Mouse (Mus musculus): ENCODE data around the gene Atf5. TPM values are rescaled to one million over a fixed set of nuclear protein-coding genes. Genes with fewer than 3 reads are reported as not detected.

Gene Atf5
- polyA plus RNA-seq (2016; fragmentation: Nextera tagmentation; extraction: Ambion mirVana), result 3.7 and 4.1 TPM in 2 replicates

DNA sequence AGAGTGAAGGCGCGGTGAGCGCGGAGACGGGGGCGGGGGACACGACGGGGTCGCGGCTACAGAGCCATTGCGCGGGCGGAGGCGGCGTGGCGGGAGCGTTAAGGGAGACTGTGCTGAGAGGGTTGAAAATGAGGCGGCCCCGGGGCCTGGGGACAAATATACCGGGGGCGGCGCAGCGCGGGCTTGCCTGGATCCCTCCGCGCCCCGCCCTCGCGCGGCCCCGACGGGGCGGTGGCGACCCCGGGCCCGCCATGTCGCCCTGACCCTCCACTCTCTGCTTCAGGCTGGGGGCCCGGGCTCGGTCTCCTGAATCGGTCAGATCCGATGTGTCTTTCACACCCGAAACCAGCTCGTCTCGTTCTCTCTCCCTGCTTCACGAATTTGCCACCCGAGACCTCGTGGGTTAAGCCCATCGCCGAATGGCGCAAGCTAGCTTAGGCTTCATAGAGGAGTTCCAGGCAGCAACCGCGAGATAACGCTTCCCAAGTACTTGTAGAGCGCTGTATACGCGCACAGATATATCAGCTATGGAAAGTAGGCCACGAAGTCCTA lies at the start of gene Atf5:
Gene Atf5 (minus strand): TSS at position 189 of the 552 bp plus-strand sequence.
- peak; percentile 6 for ATAC-seq (ENCODE audit: insufficient number of reproducible peaks, insufficient read depth, low FRiP score, low TSS enrichment, low read depth)
- H3K27me3 ChIP-seq, result no peaks in the 10 kb centered on the region
- peak within 1 kb of the TSS; percentile 87 for H3K4me2 ChIP-seq
- under 1% methylated on average over 57 of the region's 57 CpGs for WGBS
- peak within 1 kb of the TSS; percentile 90 for H3K9ac ChIP-seq (replicated peaks)
- peak within 1 kb of the TSS; percentile 72 for H3K4me3 ChIP-seq (replicated peaks)
- peaks cover 41% of the 10 kb centered on the region for H3K4me1 ChIP-seq (replicated peaks)
- H3K36me3 ChIP-seq, result peaks cover 36% of the 10 kb centered on the region
- H3K9me3 ChIP-seq, result no peaks in the 10 kb centered on the region
- peak within 1 kb of the TSS; percentile 97 for H3K27ac ChIP-seq

DNA sequence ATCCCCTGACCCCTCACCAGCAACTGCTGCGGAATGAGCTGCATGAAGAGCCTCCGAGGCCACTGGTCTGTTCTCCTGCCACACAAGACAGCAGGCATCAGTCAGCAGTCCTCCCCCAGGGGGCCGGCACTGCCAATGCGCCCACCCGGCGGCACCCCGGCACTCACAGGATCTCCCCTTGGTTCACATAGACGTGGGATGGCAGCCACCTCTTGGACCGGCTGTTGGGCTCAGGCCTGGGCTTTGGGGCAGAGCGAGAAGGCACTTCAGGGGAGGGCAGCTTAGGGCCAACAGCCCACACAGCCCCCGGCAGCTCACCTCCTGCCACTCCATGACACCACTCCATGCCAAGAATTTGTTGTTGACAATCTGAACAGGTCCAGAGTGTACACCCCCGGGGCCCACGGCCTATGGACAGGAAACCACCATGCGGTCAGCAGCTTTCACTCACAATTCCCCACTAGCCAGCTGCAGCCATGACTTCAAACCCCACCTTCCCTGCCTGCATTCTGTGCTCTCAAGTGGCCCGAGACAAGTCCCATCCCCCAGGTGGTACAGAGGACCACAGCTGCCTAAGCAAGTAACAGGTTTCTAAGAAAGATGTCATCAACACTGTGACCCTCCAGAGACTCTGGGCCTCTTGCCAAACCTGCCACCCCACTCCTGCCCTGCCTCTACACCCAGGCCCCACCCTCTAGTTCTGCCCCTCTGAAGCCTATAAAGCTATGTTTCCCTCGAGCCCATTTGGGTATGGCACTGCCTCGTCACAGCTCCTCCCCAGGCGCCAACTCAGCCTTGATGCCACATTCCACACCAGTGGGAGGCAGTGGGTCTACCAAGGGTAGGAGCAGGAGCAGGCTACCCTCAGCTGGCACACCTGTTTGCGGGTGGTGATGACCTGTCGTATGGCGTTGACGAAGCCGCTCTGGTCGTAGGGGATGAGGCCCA lies 48.4 kb upstream of the Atf5 start:
- peaks cover 70% of the 10 kb centered on the region for H3K36me3 ChIP-seq
- H3K4me3 ChIP-seq (replicated peaks), result no peak overlapping the region
- no peaks in the 10 kb centered on the region for H3K9me3 ChIP-seq
- peaks cover 41% of the 10 kb centered on the region for H3K4me1 ChIP-seq (replicated peaks)
- no peak for ATAC-seq (ENCODE audit: insufficient number of reproducible peaks, insufficient read depth, low FRiP score, low TSS enrichment, low read depth)
- H3K27me3 ChIP-seq, result no peaks in the 10 kb centered on the region
- 0 out of 2 replicates have a peak overlapping the region, but pooled peaks have one; percentile 12 for H3K27ac ChIP-seq
- H3K4me2 ChIP-seq, result no peak overlapping the region
- 85% methylated on average over 24 of the region's 24 CpGs for WGBS
- no peak overlapping the region for H3K9ac ChIP-seq (replicated peaks)

DNA sequence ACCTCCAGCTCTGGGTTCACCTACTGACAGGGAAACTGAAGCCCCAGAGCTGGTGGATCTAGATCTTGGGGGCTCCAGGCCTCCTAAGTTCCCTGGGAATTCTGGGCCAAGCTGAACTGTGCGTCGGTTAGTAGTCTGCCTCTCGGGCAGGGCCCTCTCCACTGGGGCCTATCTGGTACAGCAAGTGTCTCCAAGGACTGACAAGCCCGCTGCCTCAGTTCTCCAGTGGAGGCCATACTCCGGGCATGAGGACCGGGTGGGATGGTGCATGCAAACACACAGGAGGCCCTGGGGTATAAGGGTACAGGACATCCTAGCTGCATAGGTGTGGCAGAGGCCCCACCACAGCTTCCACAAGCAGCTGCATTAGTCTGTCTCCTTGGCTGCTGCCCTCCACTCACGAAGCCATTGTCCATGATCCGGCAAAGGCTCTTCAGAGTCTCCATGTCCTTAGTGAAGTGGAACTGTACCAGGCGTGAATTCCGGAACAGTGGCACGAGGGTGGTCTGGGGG lies 47.6 kb upstream of the Atf5 start:
- Histone ChIP-seq H3K4me3 (replicated peaks) (no peak overlapping the region), H3K9me3 (no peaks in the 10 kb centered on the region), H3K4me1 (replicated peaks) (peaks cover 41% of the 10 kb centered on the region), H3K9ac (replicated peaks) (no peak overlapping the region; the same call in 1 of the 2 replicates), H3K27ac (no peak overlapping the region), H3K4me2 (no peak overlapping the region), H3K36me3 (peaks cover 75% of the 10 kb centered on the region), H3K27me3 (no peaks in the 10 kb centered on the region)
- WGBS, result 88% methylated on average over 11 of the region's 11 CpGs
- no peak for ATAC-seq (ENCODE audit: insufficient number of reproducible peaks, insufficient read depth, low FRiP score, low TSS enrichment, low read depth)

DNA sequence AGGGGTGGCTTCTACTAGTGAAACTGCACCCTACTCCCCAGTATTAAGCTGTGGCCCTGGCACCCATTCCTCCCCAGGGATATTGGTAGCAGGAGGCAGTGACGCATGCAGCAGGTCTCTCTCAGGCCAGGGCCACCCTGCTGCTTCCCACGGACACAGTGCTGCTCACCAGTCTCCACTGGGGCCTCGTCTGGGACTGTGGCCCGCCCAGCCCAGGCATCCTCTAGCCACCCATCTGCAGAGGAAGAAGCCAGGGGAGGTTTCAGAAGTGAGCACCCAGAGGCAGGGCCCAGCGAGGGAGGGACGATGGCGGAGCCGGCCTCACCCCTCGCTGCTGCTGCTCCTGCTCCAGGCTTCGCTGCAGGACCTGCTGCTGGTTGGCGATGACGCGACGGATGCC lies 46.8 kb upstream of the Atf5 start:
- no peaks in the 10 kb centered on the region for H3K9me3 ChIP-seq
- no peak overlapping the region for H3K9ac ChIP-seq (replicated peaks)
- no peaks in the 10 kb centered on the region for H3K27me3 ChIP-seq
- WGBS, result 88% methylated on average over 14 of the region's 14 CpGs
- no peak overlapping the region for H3K4me2 ChIP-seq
- H3K36me3 ChIP-seq, result peaks cover 77% of the 10 kb centered on the region
- peaks cover 43% of the 10 kb centered on the region for H3K4me1 ChIP-seq (replicated peaks)
- no peak overlapping the region for H3K27ac ChIP-seq
- ATAC-seq (ENCODE audit: insufficient number of reproducible peaks, insufficient read depth, low FRiP score, low TSS enrichment, low read depth), result no peak
- no peak overlapping the region for H3K4me3 ChIP-seq (replicated peaks)

DNA sequence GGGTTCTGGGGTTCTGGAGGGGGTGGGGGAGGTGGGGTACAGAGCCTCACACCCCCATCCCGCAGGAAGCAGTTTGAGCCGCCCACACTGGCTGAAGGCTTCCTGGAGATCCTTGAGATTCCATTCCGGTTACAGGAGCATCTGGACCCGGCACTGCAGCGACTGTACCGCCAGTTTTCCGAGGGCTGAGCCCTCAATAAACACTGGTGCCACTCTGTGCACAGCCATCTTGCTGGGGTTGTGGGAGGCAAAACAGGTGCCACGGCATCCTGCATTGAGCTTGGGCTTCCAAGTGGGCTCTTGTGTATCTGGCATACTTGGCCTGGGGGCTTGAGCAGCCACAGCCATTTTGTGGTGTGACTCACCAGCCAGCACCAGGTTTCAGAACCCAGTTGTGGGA lies 46.0 kb upstream of the Atf5 start:
- H3K9ac ChIP-seq (replicated peaks), result no peak overlapping the region
- H3K4me2 ChIP-seq, result no peak overlapping the region
- no peak for ATAC-seq (ENCODE audit: insufficient number of reproducible peaks, insufficient read depth, low FRiP score, low TSS enrichment, low read depth)
- no peak overlapping the region for H3K27ac ChIP-seq
- H3K9me3 ChIP-seq, result no peaks in the 10 kb centered on the region
- 89% methylated on average over 8 of the region's 8 CpGs for WGBS
- H3K36me3 ChIP-seq, result peaks cover 76% of the 10 kb centered on the region
- H3K4me3 ChIP-seq (replicated peaks), result no peak overlapping the region
- peaks cover 43% of the 10 kb centered on the region for H3K4me1 ChIP-seq (replicated peaks)
- H3K27me3 ChIP-seq, result no peaks in the 10 kb centered on the region

DNA sequence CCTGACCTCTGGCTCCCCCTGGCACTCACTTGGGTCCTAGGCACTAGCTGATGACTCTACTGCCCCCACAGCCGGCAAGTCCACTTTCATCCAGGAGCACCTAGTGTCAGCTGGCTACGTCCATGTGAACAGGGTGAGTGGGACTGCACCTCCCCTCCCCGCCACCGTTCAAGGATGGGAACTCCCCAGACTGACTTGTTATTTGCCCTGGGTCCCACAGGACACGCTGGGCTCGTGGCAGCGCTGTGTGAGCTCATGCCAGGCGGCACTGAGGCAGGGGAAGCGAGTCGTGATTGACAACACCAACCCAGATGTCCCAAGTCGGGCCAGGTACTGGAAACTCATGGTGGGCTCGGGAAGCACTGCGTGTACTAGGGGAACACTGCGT lies 45.0 kb upstream of the Atf5 start:
- 86% methylated on average over 14 of the region's 14 CpGs for WGBS
- H3K36me3 ChIP-seq, result peaks cover 66% of the 10 kb centered on the region
- no peak for ATAC-seq (ENCODE audit: insufficient number of reproducible peaks, insufficient read depth, low FRiP score, low TSS enrichment, low read depth)
- no peak overlapping the region for H3K4me2 ChIP-seq
- no peak overlapping the region for H3K4me3 ChIP-seq (replicated peaks)
- peaks cover 37% of the 10 kb centered on the region for H3K4me1 ChIP-seq (replicated peaks)
- H3K9ac ChIP-seq (replicated peaks), result no peak overlapping the region
- no peaks in the 10 kb centered on the region for H3K9me3 ChIP-seq
- 0 out of 2 replicates have a peak overlapping the region, but pooled peaks have one; percentile 64 for H3K27ac ChIP-seq
- no peaks in the 10 kb centered on the region for H3K27me3 ChIP-seq

DNA sequence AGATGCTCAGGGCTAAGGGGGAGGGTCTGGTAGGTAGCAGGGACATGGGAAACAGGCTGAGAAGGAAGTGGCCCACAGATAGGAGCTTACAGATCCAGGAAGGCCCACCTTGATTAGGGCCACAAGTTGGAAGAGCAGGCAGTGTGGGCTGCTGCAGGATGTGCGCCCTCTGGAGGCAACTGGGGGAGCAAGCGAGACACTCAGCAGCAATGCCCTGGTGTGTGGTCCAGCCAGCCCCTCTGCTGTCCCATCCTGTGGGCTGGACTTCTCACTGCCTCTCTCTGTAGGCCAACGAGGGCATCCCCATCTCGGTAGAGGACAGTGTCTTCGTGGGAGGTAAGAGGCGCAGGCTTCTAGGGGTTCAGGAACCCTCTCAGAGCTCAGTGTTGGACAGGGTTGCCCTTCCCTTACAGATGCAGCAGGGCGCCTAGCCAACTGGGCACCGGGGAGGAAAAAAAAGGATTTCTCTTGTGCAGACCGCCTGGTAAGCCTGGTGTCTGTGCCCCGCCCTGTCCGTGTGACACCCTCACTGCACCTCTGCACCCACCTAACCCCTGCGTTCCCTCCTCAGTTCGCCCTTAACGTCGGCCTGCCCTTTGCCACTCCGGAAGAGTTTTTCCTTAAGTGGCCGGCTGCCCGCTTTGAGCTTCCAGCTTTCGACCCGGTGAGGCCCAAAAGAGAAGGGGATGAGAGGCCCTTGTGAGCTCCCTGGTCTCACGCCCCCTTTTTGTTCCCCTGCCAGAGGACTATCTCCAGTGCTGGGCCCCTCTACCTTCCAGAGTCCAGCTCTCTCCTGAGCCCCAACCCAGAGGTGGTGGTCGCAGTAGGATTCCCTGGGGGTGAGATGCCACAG lies 44.3 kb upstream of the Atf5 start:
- Histone ChIP-seq H3K27ac (peak overlapping the region; percentile 64), H3K4me1 (replicated peaks) (peaks cover 33% of the 10 kb centered on the region), H3K9me3 (no peaks in the 10 kb centered on the region), H3K27me3 (no peaks in the 10 kb centered on the region), H3K4me3 (replicated peaks) (no peak overlapping the region), H3K4me2 (no peak overlapping the region), H3K36me3 (peaks cover 59% of the 10 kb centered on the region), H3K9ac (replicated peaks) (no peak overlapping the region)
- 63% methylated on average over 22 of the region's 22 CpGs for WGBS
- ATAC-seq (ENCODE audit: insufficient number of reproducible peaks, insufficient read depth, low FRiP score, low TSS enrichment, low read depth), result no peak

DNA sequence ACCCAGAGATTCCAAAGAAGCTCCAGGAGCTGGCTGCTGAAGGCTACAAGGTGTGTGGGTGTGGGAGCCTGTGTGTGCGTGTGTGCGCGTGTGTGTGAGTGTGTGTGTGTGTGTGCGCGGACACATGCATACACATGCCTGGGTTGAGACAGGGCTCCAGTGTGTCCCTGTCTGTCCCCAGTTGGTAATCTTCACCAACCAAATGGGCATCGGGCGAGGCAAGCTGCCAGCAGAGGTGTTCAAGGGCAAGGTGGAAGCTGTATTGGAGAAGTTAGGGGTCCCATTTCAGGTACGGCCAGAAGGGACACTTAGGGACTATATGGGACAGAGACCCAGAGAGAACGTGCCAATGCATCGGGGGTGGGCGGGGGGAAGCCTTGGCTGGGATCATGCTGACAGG lies 43.4 kb upstream of the Atf5 start:
- Histone ChIP-seq H3K9ac (replicated peaks) (no peak overlapping the region), H3K4me3 (replicated peaks) (no peak overlapping the region), H3K27ac (no peak overlapping the region), H3K4me1 (replicated peaks) (peaks cover 30% of the 10 kb centered on the region), H3K9me3 (no peaks in the 10 kb centered on the region), H3K27me3 (no peaks in the 10 kb centered on the region), H3K4me2 (no peak overlapping the region), H3K36me3 (peaks cover 50% of the 10 kb centered on the region)
- no peak for ATAC-seq (ENCODE audit: insufficient number of reproducible peaks, insufficient read depth, low FRiP score, low TSS enrichment, low read depth)
- 92% methylated on average over 11 of the region's 11 CpGs for WGBS

DNA sequence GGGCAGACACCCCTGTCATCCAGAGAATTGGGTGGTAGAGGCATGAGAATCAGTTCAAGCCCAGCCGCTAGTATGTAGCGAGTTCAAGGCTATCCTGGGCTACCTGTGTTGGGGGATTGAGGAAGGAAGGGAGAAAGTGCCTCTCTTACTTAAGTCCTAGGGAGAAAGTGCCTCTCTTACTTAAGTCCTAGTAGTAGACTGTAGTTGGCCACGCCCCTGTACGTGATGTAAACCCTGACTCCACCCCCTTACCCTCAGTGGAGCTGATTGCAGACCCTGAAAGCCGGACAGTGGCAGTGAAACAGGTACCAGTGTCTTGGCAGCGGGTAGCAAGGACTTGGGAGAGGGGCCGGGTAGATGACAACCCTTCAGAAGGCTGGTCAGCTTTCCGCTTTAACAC lies 41.4 kb upstream of the Atf5 start:
- H3K4me1 ChIP-seq (replicated peaks), result peaks cover 45% of the 10 kb centered on the region
- no peaks in the 10 kb centered on the region for H3K27me3 ChIP-seq
- ATAC-seq (ENCODE audit: insufficient number of reproducible peaks, insufficient read depth, low FRiP score, low TSS enrichment, low read depth), result no peak
- no peaks in the 10 kb centered on the region for H3K9me3 ChIP-seq
- peak overlapping the region; percentile 50; the same call in 1 of the 2 replicates for H3K27ac ChIP-seq
- H3K9ac ChIP-seq (replicated peaks), result peak overlapping the region; percentile 73; the same call in 1 of the 2 replicates
- peaks cover 33% of the 10 kb centered on the region for H3K36me3 ChIP-seq
- H3K4me2 ChIP-seq, result peak overlapping the region; percentile 88
- peak overlapping the region; percentile 67 for H3K4me3 ChIP-seq (replicated peaks)
- 23% methylated on average over 8 of the region's 8 CpGs for WGBS

DNA sequence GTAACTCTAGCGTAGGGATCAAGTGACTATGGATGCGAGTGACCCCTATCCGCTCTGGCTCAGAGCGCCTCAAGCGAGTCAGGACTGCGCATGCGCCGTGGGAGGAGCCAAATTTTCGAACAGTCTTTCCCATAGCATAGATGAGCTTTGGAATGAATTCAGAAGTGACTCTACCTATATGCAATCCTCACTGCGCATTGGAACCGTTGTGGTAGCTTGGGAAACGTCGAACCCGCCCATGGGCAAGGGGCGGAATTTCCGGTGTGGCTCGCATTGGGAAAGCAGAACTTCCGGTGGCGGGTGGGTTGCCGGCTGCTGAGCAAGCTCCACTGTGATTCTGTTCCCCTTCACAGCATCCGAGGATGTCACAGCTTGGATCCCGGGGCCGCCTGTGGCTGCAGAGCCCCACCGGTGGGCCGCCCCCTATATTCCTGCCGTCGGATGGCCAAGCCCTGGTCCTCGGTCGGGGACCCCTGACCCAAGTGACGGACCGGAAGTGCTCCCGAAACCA lies 40.6 kb upstream of the Atf5 start, which contains the start of gene Pnkp:
Gene Pnkp (plus strand): TSS at position 98 of the 511 bp plus-strand sequence.
- ATAC-seq (ENCODE audit: insufficient number of reproducible peaks, insufficient read depth, low FRiP score, low TSS enrichment, low read depth), result peak; percentile 5; the same call in 1 of the 2 replicates
- Histone ChIP-seq H3K4me1 (replicated peaks) (peaks cover 50% of the 10 kb centered on the region), H3K36me3 (peaks cover 32% of the 10 kb centered on the region), H3K4me2 (peak within 1 kb of the TSS; percentile 88), H3K27me3 (no peaks in the 10 kb centered on the region), H3K9ac (replicated peaks) (peak within 1 kb of the TSS; percentile 73), H3K9me3 (no peaks in the 10 kb centered on the region), H3K4me3 (replicated peaks) (peak within 1 kb of the TSS; percentile 67), H3K27ac (peak within 1 kb of the TSS; percentile 89)
- WGBS, result under 1% methylated on average over 32 of the region's 32 CpGs

Measured in limb, embryonic 12.5 days (tissue).